9 mouse cellular contexts compared by ENCODE assay signal in genomic region chrX:71150551-71151001, GRCm38 (mm10). TPM values are rescaled to one million over a fixed set of nuclear protein-coding genes. Genes with fewer than 3 reads are reported as not detected.
DNase-seq lines count a peak whose midpoint lies in the region; ATAC-seq and TF ChIP-seq lines count a peak whose summit lies in the region.
"Had no signal": no experiment of that assay in that cellular context is flagged by ENCODE, and none has a peak within 500 bp of the region (broad histone marks: within the 10 kb centered on the region; RNA-seq: fewer than 3 reads in every experiment).

No protein-coding gene starts in this region.

- TF ChIP-seq POLR2A in bone marrow macrophage, adult 2 months (IDR thresholded peaks at IDR 0.05; ENCODE audit: borderline replicate concordance, low read depth, low read length) = no peak

- no peak for TF ChIP-seq CTCF in bone marrow macrophage, adult 2 months (IDR thresholded peaks at IDR 0.05; ENCODE audit: low read depth, low read length)

- 73% methylated on average over 4 of the region's 4 CpGs for WGBS in intestine, embryonic 16.5 days

- no peaks in the 10 kb centered on the region; the same call in 1 of the 2 replicates for H3K27me3 ChIP-seq in intestine, embryonic 16.5 days (replicated peaks; ENCODE audit: control insufficient read depth, insufficient read depth, low read length)

- no peak overlapping the region for H3K9ac ChIP-seq in intestine, embryonic 16.5 days (ENCODE audit: low read depth, low read length)
- H3K9ac ChIP-seq: liver, embryonic 15.5 days had no signal

- peaks cover 27% of the 10 kb centered on the region for H3K4me1 ChIP-seq in bone marrow macrophage, adult 2 months (ENCODE audit: control insufficient read depth, insufficient read depth, low read length)
- H3K4me1 ChIP-seq in intestine, embryonic 16.5 days (ENCODE audit: control insufficient read depth, insufficient read depth, low read length) = no peaks in the 10 kb centered on the region
- H3K4me1 ChIP-seq: liver, embryonic 15.5 days had no signal

- H3K4me3 ChIP-seq in bone marrow macrophage, adult 2 months (ENCODE audit: insufficient read depth, low read length) = no peak overlapping the region
- no peak overlapping the region for H3K4me3 ChIP-seq in intestine, embryonic 16.5 days (ENCODE audit: low read length)
- H3K4me3 ChIP-seq: liver, embryonic 15.5 days had no signal

- no peaks in the 10 kb centered on the region for H3K9me3 ChIP-seq in intestine, embryonic 16.5 days (ENCODE audit: control insufficient read depth, low read length)
- H3K9me3 ChIP-seq: liver, embryonic 15.5 days had no signal

- peak overlapping the region; percentile 94 for H3K27ac ChIP-seq in bone marrow macrophage, adult 2 months (ENCODE audit: insufficient read depth, low read depth, low read length)
- no peak overlapping the region for H3K27ac ChIP-seq in intestine, embryonic 16.5 days (ENCODE audit: low read length)
- H3K27ac ChIP-seq: liver, embryonic 15.5 days had no signal

- peak; percentile 17 to 35 for DNase-seq in left cerebral cortex, adult 18-20 months (ENCODE audit: low spot score in 2 of 2)
- no peak for DNase-seq in left cerebral cortex, adult 11 months (ENCODE audit: low spot score)
- DNase-seq in gastrocnemius, postnatal 10 days = peak; percentile 41
- DNase-seq in layer of hippocampus, adult 9-10 months (ENCODE audit: low spot score) = peak; percentile 21
- peak; percentile 2 to 3 for DNase-seq in right cerebral cortex, postnatal 36 days (ENCODE audit: low spot score in 2 of 2)
- DNase-seq in urinary bladder, adult 2 months (ENCODE audit: low spot score) = no peak

- no peak for ATAC-seq in intestine, embryonic 16.5 days

- no peaks in the 10 kb centered on the region for H3K36me3 ChIP-seq in intestine, embryonic 16.5 days (ENCODE audit: control insufficient read depth, insufficient read depth, low read length)
- H3K36me3 ChIP-seq: liver, embryonic 15.5 days had no signal

- no peak overlapping the region for H3K4me2 ChIP-seq in intestine, embryonic 16.5 days (ENCODE audit: low read depth, low read length)
- H3K4me2 ChIP-seq: liver, embryonic 15.5 days had no signal

RNA-seq across cellular contexts. Expression of gene Mtm1, which starts 60.0 kb away (rescaled TPM):
- total RNA-seq in left cerebral cortex, adult 18-20 months (2021) = 1 to 10 TPM; 6.6 to 6.7 TPM
- polyA plus RNA-seq in bone marrow macrophage, adult 2 months (2012; ENCODE audit: insufficient read depth, insufficient read length, missing spikeins) = 17.4 and 19.3 TPM in 2 replicates
- 10 to 100 TPM; 10.8 to 11.5 TPM for total RNA-seq in gastrocnemius, postnatal 10 days (2021)
- 7.8 and 8.9 TPM in 2 replicates for polyA plus RNA-seq in urinary bladder, adult 2 months (2012; rRNA removed)
- polyA plus RNA-seq in intestine, embryonic 16.5 days (2015; fragmentation: Nextera tagmentation; extraction: Ambion mirVana) = 13.3 and 15.2 TPM in 2 replicates

Comparison
In these comparisons a context has a peak if more than half of its experiments do, and no peak if none do; other contexts are left out.
1. DNase-seq: peak in left cerebral cortex, adult 18-20 months (2 of 2), gastrocnemius, postnatal 10 days (single experiment), layer of hippocampus, adult 9-10 months (single experiment) and right cerebral cortex, postnatal 36 days (2 of 2); none in left cerebral cortex, adult 11 months (single experiment) and urinary bladder, adult 2 months (single experiment).